Mouse (Mus musculus) activated CD4-positive, CD25-positive, alpha-beta regulatory T cell, adult 4 months (primary cell): ENCODE results near the gene Rnf151. TPM values are rescaled to one million over a fixed set of nuclear protein-coding genes. Genes with fewer than 3 reads are reported as not detected.
A peak's percentile ranks its signal among the peaks of the same experiment; 100 is the strongest.
"Not testable (repeated sequence)": the region's sequence is repeated elsewhere in the genome, so short reads cannot be mapped to it uniquely, and the experiment has no call there.

Experiments used
- ATAC-seq: one replicate; pipeline ENCODE4 v1.8.0; 2017
- polyA plus RNA-seq, 2 experiments: library from polyadenylated mRNA; unstranded; fragments of 100-300 nt; shearing (Covaris generic); gene quantifications; one replicate each; pipeline ENCODE4 v1.2.1; 2017

Rnf151 gene
- polyA plus RNA-seq, 2 experiments from 2014 or later = not detected

- ATAC-seq = no peak
These were observed 16.6 kb downstream of the Rnf151 start for GRCm38 (mm10) chr17:24701251-24701650.

DNA sequence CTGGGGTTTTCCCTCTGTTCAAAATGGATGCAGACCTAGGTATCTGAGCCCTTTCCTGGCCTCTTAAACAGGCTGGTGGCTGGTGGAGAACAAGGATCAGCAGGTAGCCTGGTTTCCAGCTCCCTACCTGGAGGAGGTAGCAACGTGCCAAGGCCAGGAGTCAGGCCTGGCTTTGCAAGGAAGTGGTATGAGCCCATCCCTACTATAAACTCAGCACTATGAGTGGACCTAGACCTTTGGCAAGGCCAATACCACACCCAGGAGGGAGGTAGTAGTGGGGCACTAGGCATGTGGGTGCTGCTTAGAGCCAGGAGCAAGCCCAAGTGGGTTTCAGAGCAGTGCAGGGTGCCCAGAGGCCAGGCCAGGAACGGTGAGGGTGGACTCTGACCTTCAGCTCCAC lies 18.4 kb downstream of the Rnf151 start:
- ATAC-seq = no peak

- ATAC-seq = no peak
These were observed 19.1 kb downstream of the Rnf151 start for GRCm38 (mm10) chr17:24698715-24699114.

GRCm38 (mm10) chr17:24697985-24698384 lies 19.9 kb downstream of the Rnf151 start:
- no peak for ATAC-seq

GRCm38 (mm10) chr17:24696011-24696697 lies 21.7 kb downstream of the Rnf151 start, which contains the start of the genes Gfer and Noxo1:
Gene Gfer (minus strand): TSS chr17:24696156.
Gene Noxo1 (plus strand): TSS chr17:24696234.
- ATAC-seq = peak; percentile 78

DNA sequence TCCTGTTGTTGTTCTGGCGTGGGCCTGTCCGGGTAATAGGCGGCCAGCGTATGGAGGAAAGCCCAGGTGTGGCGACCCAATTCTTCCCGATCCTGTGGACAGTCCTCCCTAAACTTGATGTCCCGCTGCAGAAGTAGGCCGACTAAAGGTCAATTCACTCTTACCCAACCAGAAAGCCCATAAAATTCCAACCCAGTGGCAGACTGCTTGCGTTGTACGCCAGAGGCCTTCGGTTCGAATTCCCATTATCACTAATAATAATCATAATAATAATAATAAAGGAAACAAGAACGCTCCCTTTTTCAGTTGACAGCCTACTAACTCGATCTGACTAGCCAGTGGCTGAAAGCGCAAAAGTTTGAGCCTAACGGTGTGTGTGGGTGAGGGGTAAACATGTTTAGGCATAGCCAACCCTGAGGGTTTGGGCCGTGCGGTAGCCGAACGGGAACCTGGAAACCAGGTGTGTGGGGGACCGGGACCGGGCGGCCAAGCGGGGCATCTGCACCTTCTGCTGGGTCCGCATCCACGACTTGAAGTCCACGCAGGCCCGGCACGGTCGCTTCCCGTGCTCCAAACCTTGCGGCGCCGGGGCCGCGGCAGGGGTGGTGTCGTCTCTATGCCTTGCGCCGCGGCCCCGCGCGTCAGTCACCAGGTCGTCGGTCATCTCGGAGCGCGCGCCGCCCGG lies 22.4 kb downstream of the Rnf151 start:
- ATAC-seq = no peak

GRCm38 (mm10) chr17:24692385-24692784 lies 25.5 kb downstream of the Rnf151 start:
- no peak for ATAC-seq

GRCm38 (mm10) chr17:24689251-24690081 lies 28.4 kb downstream of the Rnf151 start, which contains the start of gene Syngr3:
Gene Syngr3 (minus strand): TSS chr17:24689955.
- no peak for ATAC-seq

DNA sequence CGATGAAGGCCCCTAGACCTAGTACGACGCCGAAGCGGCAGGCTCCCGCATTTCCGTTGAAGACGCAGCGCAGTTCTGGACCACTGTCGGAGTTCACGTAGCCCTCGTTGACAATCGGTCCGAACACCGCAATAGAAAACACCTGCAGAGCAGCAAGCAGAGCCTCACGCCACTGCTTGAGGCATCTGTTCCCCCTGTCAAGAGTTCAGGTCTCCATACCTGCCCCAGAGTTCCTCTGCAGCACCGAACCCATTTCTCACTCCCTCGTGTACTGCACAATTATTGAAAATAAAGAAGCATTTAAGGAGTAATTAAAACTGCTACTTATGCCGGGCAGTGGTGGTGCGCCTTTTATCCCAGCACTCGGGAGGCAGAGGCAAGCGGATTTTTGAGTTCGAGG lies 30.3 kb downstream of the Rnf151 start:
- ATAC-seq = no peak

- ATAC-seq = peak; percentile 79
These were observed 30.7 kb downstream of the Rnf151 start for GRCm38 (mm10) chr17:24687146-24687595.

GRCm38 (mm10) chr17:24686514-24686913 lies 31.3 kb downstream of the Rnf151 start:
- no peak for ATAC-seq

GRCm38 (mm10) chr17:24677500-24678080 lies 40.3 kb downstream of the Rnf151 start:
- ATAC-seq = no peak

DNA sequence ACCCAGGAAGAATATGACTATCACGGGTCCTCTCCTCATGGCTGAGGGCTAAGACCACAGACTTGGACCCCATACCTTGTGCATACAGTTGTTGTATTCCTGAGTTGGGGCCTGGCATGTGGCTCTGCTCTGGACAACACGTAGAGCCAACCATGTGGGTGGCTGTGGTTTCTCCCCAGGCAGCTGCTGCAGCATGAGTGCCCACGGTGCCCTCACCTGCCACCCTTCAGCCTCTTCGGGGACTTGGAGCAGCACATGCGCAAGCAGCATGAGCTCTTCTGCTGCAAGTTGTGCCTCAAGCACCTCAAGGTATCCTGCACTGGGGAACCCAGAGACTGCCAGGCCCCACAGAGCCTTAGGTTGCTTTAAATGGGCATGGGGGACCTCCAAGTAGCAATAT lies 41.0 kb downstream of the Rnf151 start:
- ATAC-seq = no peak

DNA sequence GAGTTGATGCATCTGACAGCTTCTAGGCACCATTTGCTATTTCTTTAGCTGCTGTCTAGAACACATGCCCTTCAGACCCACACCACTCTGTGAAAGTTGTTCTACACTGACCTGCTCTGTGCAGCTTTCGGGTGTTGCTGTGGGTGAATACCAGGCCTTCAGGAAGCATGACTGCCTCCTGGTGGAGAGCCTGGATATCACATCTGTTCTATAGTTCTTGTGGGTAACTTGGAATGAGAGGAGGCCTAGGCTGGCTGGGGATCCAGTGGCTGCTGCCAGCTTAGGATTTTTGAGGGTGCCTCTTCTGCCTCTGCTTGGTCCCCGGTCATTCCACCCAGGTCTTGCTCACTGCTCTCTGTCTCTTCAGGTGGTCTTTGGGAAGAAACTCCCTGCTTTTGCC lies 41.7 kb downstream of the Rnf151 start:
- ATAC-seq = peak; percentile 69

DNA sequence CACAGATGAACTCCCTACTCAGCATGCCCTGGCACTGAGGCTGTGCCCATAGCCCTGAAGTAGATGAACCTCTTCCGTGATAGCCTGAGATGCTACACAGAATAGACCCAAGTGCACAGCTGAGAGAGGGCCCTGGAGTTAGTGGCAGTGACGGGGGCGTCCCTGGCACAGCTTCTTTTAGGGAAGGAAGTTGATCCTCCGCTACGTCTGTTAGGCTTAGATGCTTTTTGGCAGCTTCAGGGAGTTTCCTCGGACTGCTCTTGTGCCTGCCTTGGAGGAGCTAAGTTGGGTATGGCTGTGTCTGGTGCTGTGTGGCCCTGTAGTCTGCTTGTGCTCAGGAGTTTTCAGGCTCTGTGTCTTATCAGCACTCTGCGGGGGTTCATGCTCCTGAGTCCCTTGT lies 43.6 kb downstream of the Rnf151 start:
- no peak for ATAC-seq

DNA sequence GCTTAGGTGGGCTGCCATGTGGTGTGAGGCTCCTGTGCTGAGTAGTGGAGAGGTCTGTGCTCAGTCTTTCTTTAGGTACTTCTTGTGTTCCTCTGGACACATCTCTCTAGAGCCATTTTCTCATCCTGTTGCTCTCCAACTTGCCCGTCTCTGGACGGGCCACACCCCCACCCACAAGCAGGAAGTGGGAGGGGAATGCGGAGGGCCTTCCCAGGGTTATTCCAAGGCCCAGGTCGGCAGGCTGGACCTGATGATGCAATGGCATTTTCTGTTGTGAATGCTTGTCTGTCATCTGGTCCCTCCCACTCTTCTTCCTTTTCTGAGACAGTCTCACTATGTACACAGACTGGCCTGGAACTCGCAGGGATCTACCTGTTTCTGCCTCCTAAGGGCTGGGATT lies 45.7 kb downstream of the Rnf151 start:
- ATAC-seq = no peak

DNA sequence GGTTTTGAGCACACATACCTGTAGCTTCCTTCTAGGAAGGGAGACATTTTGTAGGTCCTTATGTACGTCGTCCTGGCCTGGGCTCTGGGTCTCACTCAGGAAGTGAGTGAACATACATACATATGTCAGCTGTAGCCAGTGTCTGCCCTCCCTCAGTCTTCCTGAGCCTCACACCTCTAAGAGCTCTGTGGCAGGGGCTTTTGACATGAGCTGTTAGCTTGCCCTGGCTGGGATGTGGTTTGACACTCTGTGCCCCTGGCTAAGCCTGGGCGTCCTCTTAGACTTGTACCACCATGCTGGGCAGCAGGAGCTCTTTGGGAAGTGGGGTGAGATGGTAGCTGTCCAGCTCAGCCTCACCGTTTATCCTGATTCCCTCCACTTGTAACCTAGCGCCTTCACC lies 46.5 kb downstream of the Rnf151 start:
- no peak for ATAC-seq

GRCm38 (mm10) chr17:24670246-24670844 lies 47.5 kb downstream of the Rnf151 start:
- no peak for ATAC-seq

GRCm38 (mm10) chr17:24669545-24670245 lies 48.2 kb downstream of the Rnf151 start, which contains the start of gene Zfp598:
Gene Zfp598 (plus strand): TSS chr17:24669687.
- peak; percentile 99 for ATAC-seq

DNA sequence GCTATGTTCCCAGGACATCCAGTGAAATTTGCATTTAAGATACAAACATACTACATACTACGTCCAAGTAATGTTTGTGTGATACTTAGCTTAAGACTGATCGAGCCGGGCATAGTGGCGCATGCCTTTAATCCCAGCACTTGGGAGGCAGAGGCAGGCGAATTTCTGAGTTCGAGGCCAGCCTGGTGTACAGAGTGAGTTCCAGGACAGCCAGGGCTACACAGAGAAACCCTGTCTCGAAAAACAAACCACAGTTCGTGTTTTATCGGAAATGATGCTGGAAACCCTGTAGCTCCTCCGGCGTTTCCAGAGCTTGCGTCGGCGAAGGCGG lies 48.7 kb downstream of the Rnf151 start:
- ATAC-seq = not testable (repeated sequence)

DNA sequence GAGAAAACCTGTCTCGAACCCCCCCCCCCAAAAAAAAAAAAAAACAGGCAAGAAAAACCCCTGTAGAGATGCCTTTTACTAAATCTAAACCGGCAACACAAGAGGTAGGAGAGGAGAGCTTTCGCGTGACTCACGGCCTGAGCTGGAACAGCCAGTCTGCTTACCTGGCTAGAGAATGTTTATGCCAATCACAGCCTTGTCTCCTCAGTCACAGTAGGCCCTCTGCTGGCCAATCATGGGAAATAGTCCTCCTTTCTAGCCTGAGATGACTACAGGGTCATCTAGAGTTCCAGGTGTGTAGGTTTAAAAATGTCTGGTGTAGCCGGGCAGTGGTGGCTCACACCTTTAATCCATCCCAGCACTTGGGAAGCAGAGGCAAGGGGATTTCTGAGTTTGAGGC lies 50.4 kb downstream of the Rnf151 start:
- ATAC-seq = no peak

DNA sequence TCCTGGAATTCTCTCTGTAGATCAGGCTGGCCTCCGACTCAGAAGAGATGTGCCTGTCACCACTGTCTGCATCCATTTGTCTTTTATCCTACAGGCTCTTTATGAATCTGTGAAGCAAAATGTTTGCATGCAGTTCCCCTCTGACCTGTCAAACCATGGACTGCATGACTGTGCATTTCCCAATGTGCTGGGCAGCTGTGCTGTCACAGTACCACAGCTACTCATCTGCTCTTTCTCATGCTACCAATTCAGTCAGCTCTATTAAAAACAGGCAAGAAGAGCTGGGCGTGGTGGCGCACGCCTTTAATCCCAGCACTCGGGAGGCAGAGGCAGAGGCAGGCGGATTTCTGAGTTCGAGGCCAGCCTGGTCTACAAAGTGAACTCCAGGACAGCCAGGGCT lies 50.9 kb downstream of the Rnf151 start:
- ATAC-seq = not testable (repeated sequence)
